Mouse (Mus musculus): Measurements from ENCODE around the gene Rabgap1. TPM values are rescaled to one million over a fixed set of nuclear protein-coding genes. Genes with fewer than 3 reads are reported as not detected.

Gene Rabgap1
- polyA plus RNA-seq, 1 experiment from 2014 or later: 38.0 TPM

DNA sequence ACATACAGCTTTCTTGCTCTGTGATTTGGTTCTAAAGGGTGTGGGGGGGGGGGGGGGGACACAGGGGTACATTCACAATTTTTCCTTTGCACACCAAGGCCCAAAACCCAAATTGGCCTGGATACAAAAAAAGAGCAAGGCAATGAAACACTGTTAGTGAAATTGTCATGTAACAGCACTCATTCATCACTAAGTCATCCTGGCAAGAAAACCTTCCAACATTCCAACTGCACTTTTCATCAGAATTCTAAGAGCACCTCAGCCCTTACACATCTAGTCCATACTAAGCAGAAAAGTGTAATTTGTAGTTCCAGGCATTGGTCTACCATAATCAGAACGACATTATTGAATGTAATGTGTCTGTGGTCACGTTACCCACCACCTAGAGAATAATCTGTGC lies 129.1 kb downstream of the Rabgap1 start:
- H3K9me3 ChIP-seq: no peaks in the 10 kb centered on the region
- H3K4me3 ChIP-seq (replicated peaks): no peak overlapping the region
- 90% methylated on average over 2 of the region's 2 CpGs for WGBS
- no peak overlapping the region for H3K27ac ChIP-seq
- no peak overlapping the region for H3K9ac ChIP-seq
- no peak for ATAC-seq (ENCODE audit: insufficient read depth, low FRiP score, low read depth)
- H3K4me1 ChIP-seq: 0 out of 2 replicates have a peak, but pooled peaks cover 2% of the 10 kb centered on the region
- no peaks in the 10 kb centered on the region for H3K27me3 ChIP-seq (replicated peaks)
- H3K4me2 ChIP-seq: no peak overlapping the region
- 0 out of 2 replicates have a peak, but pooled peaks cover 7% of the 10 kb centered on the region for H3K36me3 ChIP-seq

DNA sequence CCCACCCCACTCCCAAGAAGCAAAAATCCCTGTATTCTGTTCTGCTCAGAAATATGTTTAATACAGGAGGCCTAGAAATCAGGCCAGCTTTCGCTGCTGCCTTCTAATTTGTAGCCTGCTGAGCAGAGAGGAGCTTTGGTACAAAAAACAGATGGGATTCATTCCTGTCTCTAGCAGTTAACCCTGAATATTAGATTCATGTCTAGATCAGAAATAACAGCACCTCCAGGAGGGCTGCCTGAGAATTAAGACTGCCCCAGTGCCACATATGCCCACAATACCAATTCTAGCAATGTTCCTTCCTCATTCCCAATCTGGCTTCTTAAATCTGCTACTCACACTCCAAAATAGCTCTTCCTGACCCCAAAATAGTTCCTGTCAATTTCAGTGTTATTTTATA lies 133.6 kb downstream of the Rabgap1 start:
- Histone ChIP-seq H3K4me3 (replicated peaks) (no peak overlapping the region), H3K4me2 (no peak overlapping the region), H3K36me3 (no peaks in the 10 kb centered on the region), H3K27ac (no peak overlapping the region), H3K4me1 (no peaks in the 10 kb centered on the region), H3K9ac (no peak overlapping the region), H3K9me3 (no peaks in the 10 kb centered on the region), H3K27me3 (replicated peaks) (no peaks in the 10 kb centered on the region)
- 84% methylated on average over 1 of the region's 1 CpGs for WGBS
- no peak for ATAC-seq (ENCODE audit: insufficient read depth, low FRiP score, low read depth)

DNA sequence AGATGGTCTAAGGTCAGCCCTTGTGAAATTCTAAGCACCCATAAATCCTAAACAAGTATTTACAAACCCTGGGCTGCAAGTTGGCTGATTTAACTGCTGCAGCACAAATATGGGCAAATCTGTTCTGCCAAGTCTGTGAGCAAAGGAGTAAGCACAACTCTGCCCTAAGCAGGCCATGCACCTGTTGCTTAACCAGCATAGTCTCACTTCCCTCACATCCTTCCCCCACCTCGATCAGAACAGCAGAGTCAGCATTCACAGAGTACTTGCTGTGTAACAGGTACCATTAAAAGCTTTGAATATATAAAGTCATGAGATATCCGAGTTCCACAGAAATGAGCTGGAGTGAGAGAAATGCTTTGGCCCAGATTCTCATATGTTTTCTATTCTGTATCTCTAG lies 135.1 kb downstream of the Rabgap1 start:
- Histone ChIP-seq H3K4me1 (no peaks in the 10 kb centered on the region), H3K9me3 (no peaks in the 10 kb centered on the region), H3K27me3 (replicated peaks) (no peaks in the 10 kb centered on the region), H3K4me3 (replicated peaks) (no peak overlapping the region), H3K9ac (no peak overlapping the region), H3K4me2 (no peak overlapping the region), H3K36me3 (no peaks in the 10 kb centered on the region), H3K27ac (no peak overlapping the region)
- WGBS: 79% methylated on average over 2 of the region's 2 CpGs
- no peak for ATAC-seq (ENCODE audit: insufficient read depth, low FRiP score, low read depth)

DNA sequence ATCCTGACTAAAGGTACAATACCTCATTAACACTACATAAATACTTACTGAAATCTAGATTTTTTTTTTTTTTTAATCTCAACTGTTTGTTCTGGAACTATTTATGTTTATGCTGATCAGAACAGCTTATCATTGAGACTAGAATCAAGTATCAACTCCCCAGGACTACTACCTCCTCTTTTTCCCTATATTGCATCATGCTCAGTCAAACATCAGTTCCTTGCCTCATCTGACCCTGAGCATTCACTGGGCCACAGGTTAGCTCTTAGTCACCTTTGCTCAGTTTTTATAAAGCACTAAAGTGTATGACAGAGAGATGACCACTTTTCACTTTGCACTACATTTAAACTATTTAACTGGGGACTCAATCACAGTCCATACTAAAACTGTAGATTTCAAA lies 144.8 kb downstream of the Rabgap1 start:
- Histone ChIP-seq H3K9me3 (no peaks in the 10 kb centered on the region), H3K4me1 (no peaks in the 10 kb centered on the region), H3K9ac (no peak overlapping the region), H3K4me3 (replicated peaks) (no peak overlapping the region), H3K36me3 (no peaks in the 10 kb centered on the region), H3K27me3 (replicated peaks) (no peaks in the 10 kb centered on the region), H3K27ac (no peak overlapping the region), H3K4me2 (no peak overlapping the region)
- no peak for ATAC-seq (ENCODE audit: insufficient read depth, low FRiP score, low read depth)

Other genes with a start within 250 kb of the Rabgap1 start
- gene Olfr366, start 231.7 kb upstream of the Rabgap1 start, polyA plus RNA-seq (2015; fragmentation: Nextera tagmentation; extraction: Ambion mirVana): not detected in 2 replicates
- gene Olfr368, start 116.8 kb upstream of the Rabgap1 start, polyA plus RNA-seq (2015; fragmentation: Nextera tagmentation; extraction: Ambion mirVana): not detected in 2 replicates
- 37.0 and 37.2 TPM in 2 replicates for gene Pdcl, start 83.9 kb upstream of the Rabgap1 start, polyA plus RNA-seq (2015; fragmentation: Nextera tagmentation; extraction: Ambion mirVana)
- 13.1 and 14.2 TPM in 2 replicates for gene Rc3h2, start 20.4 kb upstream of the Rabgap1 start, polyA plus RNA-seq (2015; fragmentation: Nextera tagmentation; extraction: Ambion mirVana)
- 5.9 and 6.3 TPM in 2 replicates for gene Zbtb26, start 144 bp upstream of the Rabgap1 start, polyA plus RNA-seq (2015; fragmentation: Nextera tagmentation; extraction: Ambion mirVana)
- 6.4 and 6.5 TPM in 2 replicates for gene Zbtb6, start 108 bp upstream of the Rabgap1 start, polyA plus RNA-seq (2015; fragmentation: Nextera tagmentation; extraction: Ambion mirVana)
- 1.8 and 2.5 TPM in 2 replicates for gene Gpr21, start 73.1 kb downstream of the Rabgap1 start, polyA plus RNA-seq (2015; fragmentation: Nextera tagmentation; extraction: Ambion mirVana)